10 mouse cellular contexts compared by ENCODE assay signal in the genomic region with DNA sequence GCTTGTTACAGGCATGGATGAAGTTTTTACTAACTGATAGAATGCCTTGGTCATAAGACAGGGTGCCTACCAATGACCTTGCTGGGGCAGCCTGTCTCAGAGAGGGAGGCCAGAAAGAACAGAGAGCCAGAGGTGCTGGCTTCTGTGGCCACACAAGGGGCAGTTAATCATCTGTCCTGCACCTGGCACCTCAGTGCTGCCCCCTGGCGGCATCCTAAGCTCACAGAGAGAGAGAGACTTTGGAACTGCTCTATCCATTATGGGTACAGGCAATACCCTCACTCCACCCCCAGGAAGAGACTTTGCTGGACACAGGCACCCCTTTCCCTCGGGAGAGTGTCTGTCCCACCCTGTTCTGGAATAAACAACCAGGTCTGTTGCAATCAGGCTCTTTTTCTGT. TPM values are rescaled to one million over a fixed set of nuclear protein-coding genes. Genes with fewer than 3 reads are reported as not detected.
A peak's percentile ranks its signal among the peaks of the same experiment; 100 is the strongest.
DNase-seq lines count a peak whose midpoint lies in the region; ATAC-seq and TF ChIP-seq lines count a peak whose summit lies in the region.
"Had no signal": no experiment of that assay in that cellular context is flagged by ENCODE, and none has a peak within 500 bp of the region (broad histone marks: within the 10 kb centered on the region; RNA-seq: fewer than 3 reads in every experiment).

No protein-coding gene starts in this region.

- no peak for ATAC-seq in hindbrain, postnatal 0 days
- ATAC-seq in hindbrain, embryonic 12.5 days (ENCODE audit: low FRiP score): no peak

- H3K4me2 ChIP-seq in hindbrain, postnatal 0 days (ENCODE audit: low read depth, low read length): no peak overlapping the region
- H3K4me2 ChIP-seq in hindbrain, embryonic 12.5 days (replicated peaks): no peak overlapping the region
- H3K4me2 ChIP-seq: embryonic facial prominence, embryonic 12.5 days; limb, embryonic 12.5 days had no signal

- WGBS in hindbrain, postnatal 0 days: 21% methylated on average over 2 of the region's 2 CpGs
- 28% methylated on average over 2 of the region's 2 CpGs for WGBS in hindbrain, embryonic 12.5 days

- no peaks in the 10 kb centered on the region for H3K27me3 ChIP-seq in hindbrain, postnatal 0 days (ENCODE audit: insufficient read depth, low read length)
- no peaks in the 10 kb centered on the region for H3K27me3 ChIP-seq in hindbrain, embryonic 12.5 days
- H3K27me3 ChIP-seq: embryonic facial prominence, embryonic 12.5 days; limb, embryonic 12.5 days had no signal

- no peak overlapping the region for H3K9ac ChIP-seq in hindbrain, postnatal 0 days (replicated peaks; ENCODE audit: low read length)
- H3K9ac ChIP-seq in hindbrain, embryonic 12.5 days: no peak overlapping the region
- H3K9ac ChIP-seq: embryonic facial prominence, embryonic 12.5 days; limb, embryonic 12.5 days had no signal

- H3K4me3 ChIP-seq in hindbrain, postnatal 0 days (ENCODE audit: low read length): no peak overlapping the region
- H3K4me3 ChIP-seq in hindbrain, embryonic 12.5 days: no peak overlapping the region
- H3K4me3 ChIP-seq: embryonic facial prominence, embryonic 12.5 days; limb, embryonic 12.5 days had no signal

- peak; percentile 11 for DNase-seq in hindbrain, postnatal 0 days (ENCODE audit: low spot score)
- DNase-seq in CD8-positive naive resting alpha-beta T cell, adult 2 months (ENCODE audit: low read depth in 2 of 2, low spot score in 2 of 2): peak; percentile 42 to 61
- DNase-seq in adrenal gland, adult 2 months: peak; percentile 45
- peak; percentile 16 to 34 for DNase-seq in gastrocnemius, postnatal 36 days
- peak; percentile 30 for DNase-seq in left cerebral cortex, postnatal 4 days
- peak; percentile 54 to 61 for DNase-seq in natural killer cell, adult 2 months (ENCODE audit: low spot score in 2 of 2)
- peak; percentile 60 to 64 for DNase-seq in thymus, postnatal 36 days

- H3K36me3 ChIP-seq in hindbrain, postnatal 0 days (ENCODE audit: insufficient read depth, low read length): no peaks in the 10 kb centered on the region
- no peaks in the 10 kb centered on the region for H3K36me3 ChIP-seq in hindbrain, embryonic 12.5 days
- H3K36me3 ChIP-seq: embryonic facial prominence, embryonic 12.5 days; limb, embryonic 12.5 days had no signal

- H3K27ac ChIP-seq in hindbrain, postnatal 0 days: no peak overlapping the region
- H3K27ac ChIP-seq in hindbrain, embryonic 12.5 days: no peak overlapping the region
- H3K27ac ChIP-seq: embryonic facial prominence, embryonic 12.5 days; limb, embryonic 12.5 days had no signal

- TF ChIP-seq CTCF in hindbrain, postnatal 0 days (IDR thresholded peaks at IDR 0.05; ENCODE audit: low read depth): peak; percentile 61

- H3K4me1 ChIP-seq in hindbrain, postnatal 0 days (ENCODE audit: insufficient read depth, low read length): no peaks in the 10 kb centered on the region
- H3K4me1 ChIP-seq in hindbrain, embryonic 12.5 days: peaks cover 3% of the 10 kb centered on the region; the same call in 1 of the 2 replicates

- no peaks in the 10 kb centered on the region for H3K9me3 ChIP-seq in hindbrain, postnatal 0 days (ENCODE audit: low read length)
- H3K9me3 ChIP-seq in hindbrain, embryonic 12.5 days (replicated peaks): no peaks in the 10 kb centered on the region
- H3K9me3 ChIP-seq: embryonic facial prominence, embryonic 12.5 days; limb, embryonic 12.5 days had no signal

- intact Hi-C loops in gastrocnemius, postnatal 36 days (cut with DNase I): no loop called here
- intact Hi-C loops in left cerebral cortex, postnatal 4 days (cut with DNase I): no loop called here

RNA-seq across cellular contexts. Expression of gene Art4, which starts 9.7 kb away (rescaled TPM):
- 0.37 and 0.43 TPM in 2 replicates for total RNA-seq in hindbrain, postnatal 0 days (2014; rRNA removed)
- 0.25 and 0.34 TPM in 2 replicates for polyA plus RNA-seq in hindbrain, postnatal 0 days (2015; fragmentation: Nextera tagmentation; extraction: Ambion mirVana)
- 0.47 and 0.75 TPM in 2 replicates for polyA plus RNA-seq in hindbrain, embryonic 12.5 days (2016; fragmentation: Nextera tagmentation; extraction: Ambion mirVana)
- total RNA-seq in adrenal gland, adult 2 months (2021): 1 to 10 TPM; 4.8 to 6.4 TPM
- polyA plus RNA-seq in adrenal gland, adult 2 months (2012; rRNA removed): 0.91 and 1.6 TPM in 2 replicates
- total RNA-seq in gastrocnemius, postnatal 36 days (2021): under 1 TPM in 1 of 2 experiments, not detected in 1; 0.13 TPM
- total RNA-seq in left cerebral cortex, postnatal 4 days (2021): not detected

RNA-seq across cellular contexts. Expression of gene Smco3, which starts 12.5 kb away (rescaled TPM):
- total RNA-seq in hindbrain, postnatal 0 days (2014; rRNA removed): 1.8 TPM in 2 replicates
- polyA plus RNA-seq in hindbrain, postnatal 0 days (2015; fragmentation: Nextera tagmentation; extraction: Ambion mirVana): 0.56 and 1.3 TPM in 2 replicates
- 0.49 and 1.1 TPM in 2 replicates for polyA plus RNA-seq in hindbrain, embryonic 12.5 days (2016; fragmentation: Nextera tagmentation; extraction: Ambion mirVana)
- under 1 TPM in 1 of 2 experiments, not detected in 1; 0.23 TPM for total RNA-seq in adrenal gland, adult 2 months (2021)
- not detected in 2 replicates for polyA plus RNA-seq in adrenal gland, adult 2 months (2012; rRNA removed)
- total RNA-seq in gastrocnemius, postnatal 36 days (2021): under 1 TPM; 0.15 to 0.69 TPM
- total RNA-seq in left cerebral cortex, postnatal 4 days (2021): 1 to 10 TPM; 2.3 to 3.2 TPM
- polyA plus RNA-seq: limb, embryonic 12.5 days had no signal

RNA-seq across cellular contexts. Expression of gene Wbp11, which starts 19.8 kb away (rescaled TPM):
- 37.1 and 39.4 TPM in 2 replicates for total RNA-seq in hindbrain, postnatal 0 days (2014; rRNA removed)
- 78.1 and 81.2 TPM in 2 replicates for polyA plus RNA-seq in hindbrain, postnatal 0 days (2015; fragmentation: Nextera tagmentation; extraction: Ambion mirVana)
- 112 and 123 TPM in 2 replicates for polyA plus RNA-seq in hindbrain, embryonic 12.5 days (2016; fragmentation: Nextera tagmentation; extraction: Ambion mirVana)
- 10 to 100 TPM; 72.6 to 79.2 TPM for total RNA-seq in adrenal gland, adult 2 months (2021)
- 47.4 and 55.0 TPM in 2 replicates for polyA plus RNA-seq in adrenal gland, adult 2 months (2012; rRNA removed)
- total RNA-seq in gastrocnemius, postnatal 36 days (2021): 10 to 100 TPM; 43.3 to 45.5 TPM
- total RNA-seq in left cerebral cortex, postnatal 4 days (2021): 100 to 1,000 TPM in 1 of 2 experiments, 10 to 100 TPM in 1; 97.6 to 104 TPM

RNA-seq across cellular contexts. Expression of gene BC049715, which starts 20.4 kb away (rescaled TPM):
- 0.50 and 1.2 TPM in 2 replicates for total RNA-seq in hindbrain, postnatal 0 days (2014; rRNA removed)
- 2.8 and 4.2 TPM in 2 replicates for polyA plus RNA-seq in hindbrain, postnatal 0 days (2015; fragmentation: Nextera tagmentation; extraction: Ambion mirVana)
- polyA plus RNA-seq in hindbrain, embryonic 12.5 days (2016; fragmentation: Nextera tagmentation; extraction: Ambion mirVana): 1.3 and 2.5 TPM in 2 replicates
- 1 to 10 TPM in 1 of 2 experiments, under 1 TPM in 1; 0.41 to 1.1 TPM for total RNA-seq in adrenal gland, adult 2 months (2021)
- polyA plus RNA-seq in adrenal gland, adult 2 months (2012; rRNA removed): 0.21 and 0.71 TPM in 2 replicates
- total RNA-seq in gastrocnemius, postnatal 36 days (2021): under 1 TPM; 0.07 to 0.20 TPM
- 1 to 10 TPM; 2.0 to 2.6 TPM for total RNA-seq in left cerebral cortex, postnatal 4 days (2021)

RNA-seq across cellular contexts. Expression of gene Mgp, which starts 27.8 kb away (rescaled TPM):
- total RNA-seq in hindbrain, postnatal 0 days (2014; rRNA removed): 23.6 and 34.6 TPM in 2 replicates
- 74.4 and 81.8 TPM in 2 replicates for polyA plus RNA-seq in hindbrain, postnatal 0 days (2015; fragmentation: Nextera tagmentation; extraction: Ambion mirVana)
- 16.6 and 35.9 TPM in 2 replicates for polyA plus RNA-seq in hindbrain, embryonic 12.5 days (2016; fragmentation: Nextera tagmentation; extraction: Ambion mirVana)
- 100 to 1,000 TPM; 171 to 192 TPM for total RNA-seq in adrenal gland, adult 2 months (2021)
- 227 and 304 TPM in 2 replicates for polyA plus RNA-seq in adrenal gland, adult 2 months (2012; rRNA removed)
- 10 to 100 TPM; 72.6 to 84.1 TPM for total RNA-seq in gastrocnemius, postnatal 36 days (2021)
- total RNA-seq in left cerebral cortex, postnatal 4 days (2021): 10 to 100 TPM; 16.3 to 19.2 TPM

Comparison
In these comparisons a context has a peak if more than half of its experiments do, and no peak if none do; other contexts are left out.
1. DNase-seq: peak in every context shown above with its lines; median percentile 62 in thymus, postnatal 36 days; 58 in natural killer cell, adult 2 months; 52 in CD8-positive naive resting alpha-beta T cell, adult 2 months; 45 in adrenal gland, adult 2 months; 30 in left cerebral cortex, postnatal 4 days; 25 in gastrocnemius, postnatal 36 days; 11 in hindbrain, postnatal 0 days.